Mouse (Mus musculus) MEL-GATA-1-ER (cell line): ENCODE results near the gene Apobec3.
"Not testable (repeated sequence)": the region's sequence is repeated elsewhere in the genome, so short reads cannot be mapped to it uniquely, and the experiment has no call there.

Experiments used
- DNase-seq: peaks from one replicate; pipeline ENCODE4 v3.0.0-alpha.2; 2012; ENCODE audit warnings: low read depth; ENCODE audit errors: extremely low read depth

The Apobec3 gene

DNA sequence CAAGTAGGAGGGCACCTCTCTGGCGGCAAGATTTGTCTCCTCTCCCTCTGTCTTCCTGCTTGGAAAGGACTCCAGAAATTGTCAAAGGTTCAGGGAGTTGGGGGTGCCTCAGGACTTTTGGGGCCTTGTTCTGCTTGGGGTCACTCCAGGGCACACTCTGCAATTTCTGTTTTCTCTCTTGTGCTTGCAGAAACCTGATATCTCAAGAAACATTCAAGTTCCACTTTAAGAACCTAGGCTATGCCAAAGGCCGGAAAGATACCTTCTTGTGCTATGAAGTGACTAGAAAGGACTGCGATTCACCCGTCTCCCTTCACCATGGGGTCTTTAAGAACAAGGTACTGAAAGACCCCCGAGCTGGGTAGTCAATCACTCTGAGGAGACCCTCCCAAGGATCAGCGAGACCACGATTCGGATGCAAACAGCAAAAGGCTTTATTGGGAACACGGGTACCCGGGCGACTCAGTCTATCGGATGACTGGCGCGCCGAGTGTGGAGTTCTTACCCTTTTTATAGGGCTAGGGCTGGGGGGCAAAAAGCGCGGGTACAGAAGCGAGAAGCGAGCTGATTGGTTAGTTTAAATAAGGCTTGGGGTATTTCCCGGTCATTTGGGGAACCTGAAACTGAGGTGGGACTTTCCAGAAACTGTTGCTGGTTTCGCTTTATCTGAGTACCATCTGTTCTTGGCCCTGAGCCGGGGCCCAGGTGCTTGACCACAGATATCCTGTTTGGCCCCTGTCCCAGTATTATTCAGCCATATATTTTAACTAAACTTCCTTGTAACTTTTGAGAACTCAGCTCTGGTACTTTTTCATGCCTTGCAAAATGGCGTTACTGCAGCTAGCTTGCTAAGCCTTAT, 4.0 kb downstream of the Apobec3 start:
- DNase-seq = not testable (repeated sequence)

GRCm38 (mm10) chr15:79896080-79896725, 4.7 kb downstream of the Apobec3 start:
- DNase-seq = no peak

DNA sequence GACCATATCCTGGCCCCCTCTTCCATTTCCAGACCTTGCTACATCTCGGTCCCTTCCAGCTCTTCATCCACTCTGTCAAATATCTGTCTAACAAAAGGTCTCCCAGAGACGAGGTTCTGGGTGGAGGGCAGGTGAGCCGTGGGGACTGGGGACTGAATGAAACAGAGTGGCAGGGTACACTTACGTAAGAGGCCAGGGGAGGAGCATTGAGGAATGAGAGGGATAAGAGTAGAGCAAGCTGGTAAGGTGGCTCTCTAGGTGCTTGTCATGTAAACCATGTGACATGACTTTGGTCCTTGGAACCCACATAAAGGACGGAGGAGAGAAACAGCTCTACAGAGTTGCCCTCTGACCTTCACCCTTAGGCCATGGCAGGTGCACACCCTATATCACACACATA, 7.5 kb downstream of the Apobec3 start:
- no peak for DNase-seq

- DNase-seq = no peak
These were observed 8.5 kb downstream of the Apobec3 start for GRCm38 (mm10) chr15:79899828-79900510.

- DNase-seq = no peak
These were observed 9.3 kb downstream of the Apobec3 start for GRCm38 (mm10) chr15:79900751-79901150.

GRCm38 (mm10) chr15:79901399-79901798, 9.9 kb downstream of the Apobec3 start:
- DNase-seq = no peak

GRCm38 (mm10) chr15:79903081-79903480, 11.6 kb downstream of the Apobec3 start:
- DNase-seq = not testable (repeated sequence)

- no peak for DNase-seq
These were observed 12.5 kb downstream of the Apobec3 start for GRCm38 (mm10) chr15:79903963-79904362.

GRCm38 (mm10) chr15:79904678-79905077, 13.2 kb downstream of the Apobec3 start:
- not testable (repeated sequence) for DNase-seq

DNA sequence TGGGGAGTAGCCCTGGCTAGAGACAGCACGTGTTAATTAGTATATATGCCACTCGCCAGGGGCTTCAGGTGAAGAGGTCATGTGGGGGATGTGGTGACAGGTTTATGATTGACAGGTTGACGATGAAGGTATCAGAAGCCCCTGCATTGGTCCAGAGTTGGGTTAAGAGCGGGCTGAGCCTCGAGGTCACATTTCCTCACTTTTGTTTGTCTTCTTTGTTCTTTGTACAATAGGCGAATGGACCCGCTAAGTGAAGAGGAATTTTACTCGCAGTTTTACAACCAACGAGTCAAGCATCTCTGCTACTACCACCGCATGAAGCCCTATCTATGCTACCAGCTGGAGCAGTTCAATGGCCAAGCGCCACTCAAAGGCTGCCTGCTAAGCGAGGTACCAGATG, 13.8 kb downstream of the Apobec3 start:
- no peak for DNase-seq

DNA sequence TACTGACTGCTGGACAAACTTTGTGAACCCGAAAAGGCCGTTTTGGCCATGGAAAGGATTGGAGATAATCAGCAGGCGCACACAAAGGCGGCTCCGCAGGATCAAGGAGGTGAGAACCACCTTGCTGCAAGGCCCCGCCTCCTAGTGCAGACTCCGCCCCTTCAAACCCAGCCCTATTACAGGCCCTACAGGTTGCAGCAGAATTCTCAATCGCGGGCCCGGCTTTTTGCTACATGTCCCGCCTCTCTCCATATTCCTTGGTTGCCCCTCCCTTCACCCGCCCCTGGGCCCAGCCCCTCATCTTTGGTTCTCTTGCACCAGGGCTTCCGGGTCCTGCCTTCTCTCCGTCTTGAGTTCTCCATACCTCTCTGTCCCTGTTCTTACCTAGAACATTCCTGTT, 15.4 kb downstream of the Apobec3 start:
- DNase-seq = no peak

DNA sequence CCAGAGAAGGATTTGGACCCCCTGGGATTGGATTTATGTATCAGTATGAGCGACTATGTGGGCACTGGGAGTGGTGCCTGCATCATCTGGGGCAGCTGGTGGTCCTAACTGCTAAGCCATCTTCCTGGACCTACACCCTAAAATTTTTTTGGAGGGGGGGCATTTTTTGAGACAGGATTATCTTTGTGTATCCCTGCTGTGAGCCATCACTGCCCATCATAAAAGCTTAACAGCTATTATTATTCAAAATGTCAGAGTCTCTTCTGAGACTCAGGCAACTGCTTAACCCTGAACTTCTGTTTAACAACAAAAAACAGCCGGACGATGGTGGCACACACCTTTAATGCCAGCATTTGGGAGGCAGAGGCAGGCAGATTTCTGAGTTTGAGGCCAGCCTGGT, 17.5 kb downstream of the Apobec3 start:
- not testable (repeated sequence) for DNase-seq

GRCm38 (mm10) chr15:79910812-79911211, 19.4 kb downstream of the Apobec3 start:
- not testable (repeated sequence) for DNase-seq

- no peak for DNase-seq
These were observed 19.9 kb downstream of the Apobec3 start for GRCm38 (mm10) chr15:79911339-79911738.

GRCm38 (mm10) chr15:79913761-79914346, 22.4 kb downstream of the Apobec3 start:
- DNase-seq = no peak

DNA sequence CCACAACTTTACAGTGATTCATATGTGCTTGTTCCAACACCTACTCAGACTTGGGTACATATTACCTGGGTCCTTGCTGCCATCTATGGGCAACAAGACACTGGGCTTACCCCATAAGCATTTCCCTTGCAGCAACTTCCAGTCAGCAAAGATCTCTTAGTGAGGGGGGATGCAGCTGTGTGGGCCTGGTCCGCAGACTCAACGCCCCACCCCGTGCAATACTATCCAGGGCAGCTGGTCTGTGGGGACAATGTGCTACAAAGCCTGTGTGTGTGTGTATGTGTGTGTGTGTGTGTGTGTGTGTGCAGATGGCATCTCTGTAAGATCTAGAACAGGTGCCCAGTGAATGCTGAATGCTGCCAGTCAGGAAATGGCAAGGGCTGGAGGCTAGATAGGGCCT, 22.9 kb downstream of the Apobec3 start:
- DNase-seq = no peak

GRCm38 (mm10) chr15:79916150-79916549, 24.7 kb downstream of the Apobec3 start:
- no peak for DNase-seq

DNA sequence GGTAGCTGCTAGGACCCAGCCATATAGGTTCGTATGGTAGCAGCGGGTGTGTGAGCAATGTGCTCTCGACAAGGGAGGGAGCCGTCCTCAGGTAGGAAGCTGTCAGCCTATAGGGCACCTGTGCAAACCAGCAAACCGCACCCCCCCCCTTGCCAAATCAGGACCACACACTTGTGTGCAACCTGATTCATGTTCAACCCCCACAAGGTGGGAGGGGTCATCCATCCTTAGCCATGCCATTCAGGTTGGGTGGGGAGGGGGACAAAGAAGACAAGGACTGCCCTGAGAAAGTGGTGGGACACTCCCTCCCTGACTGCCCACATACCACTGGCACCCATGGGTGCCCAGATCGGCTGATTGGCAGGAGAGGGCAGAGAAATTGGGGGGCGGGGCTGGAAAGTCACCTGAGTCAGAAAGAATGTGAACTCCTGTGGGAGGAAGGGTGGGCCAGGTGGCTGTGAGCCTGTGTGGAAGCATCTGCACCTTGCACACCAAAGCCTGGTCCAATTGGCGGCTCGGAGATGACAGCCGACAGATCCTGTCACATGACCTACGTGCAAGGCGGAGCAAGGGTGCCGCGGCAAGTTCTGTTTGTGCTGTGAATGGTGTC, 25.8 kb downstream of the Apobec3 start:
- no peak for DNase-seq

DNA sequence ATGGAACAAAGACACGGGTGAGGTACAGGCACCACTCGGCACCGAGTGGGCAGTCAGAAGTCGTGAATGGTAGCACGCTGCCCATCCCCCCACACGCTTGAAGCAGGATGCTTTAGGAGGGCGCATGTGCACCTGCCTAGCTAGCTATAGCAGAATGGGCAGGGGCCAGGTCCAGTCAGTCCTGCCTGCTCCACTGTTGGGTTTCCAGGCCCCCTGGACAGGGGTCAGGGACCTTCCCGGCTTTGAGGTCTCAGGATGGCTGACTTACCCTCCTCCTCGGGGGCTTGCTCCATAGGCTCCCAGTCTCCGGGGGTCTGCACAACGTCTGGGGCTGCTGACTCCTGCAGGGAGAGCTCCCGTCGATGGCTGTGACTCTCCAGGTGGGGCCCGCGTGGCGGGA, 27.0 kb downstream of the Apobec3 start:
- no peak for DNase-seq

GRCm38 (mm10) chr15:79919787-79920186, 28.3 kb downstream of the Apobec3 start:
- DNase-seq = no peak

- no peak for DNase-seq
These were observed 35.5 kb downstream of the Apobec3 start for GRCm38 (mm10) chr15:79926856-79927416.
